Mouse (Mus musculus): ENCODE data around the gene Hsd17b14.
"Not testable (repeated sequence)": the region's sequence is repeated elsewhere in the genome, so short reads cannot be mapped to it uniquely, and the experiment has no call there.

Gene Hsd17b14

GRCm38 (mm10) chr7:45527169-45527568 is 27.5 kb upstream of the Hsd17b14 start:
- in situ Hi-C loops (cut with MboI): not testable (repeated sequence)

- in situ Hi-C loops (cut with MboI): no loop called here
Observed at GRCm38 (mm10) chr7:45529461-45529860, 25.2 kb upstream of the Hsd17b14 start.

- in situ Hi-C loops (cut with MboI): no loop called here
Observed at GRCm38 (mm10) chr7:45530643-45531042, 24.1 kb upstream of the Hsd17b14 start.

- in situ Hi-C loops (cut with MboI): no loop called here
Observed at GRCm38 (mm10) chr7:45535676-45536075, 19.0 kb upstream of the Hsd17b14 start.

GRCm38 (mm10) chr7:45537602-45538001 is 17.1 kb upstream of the Hsd17b14 start:
- in situ Hi-C loops (cut with MboI): no loop called here

GRCm38 (mm10) chr7:45538163-45539041 is 16.3 kb upstream of the Hsd17b14 start:
- in situ Hi-C loops (cut with MboI): no loop called here

GRCm38 (mm10) chr7:45539095-45539494 is 15.6 kb upstream of the Hsd17b14 start:
- in situ Hi-C loops (cut with MboI): no loop called here

GRCm38 (mm10) chr7:45540213-45540612 is 14.5 kb upstream of the Hsd17b14 start:
- in situ Hi-C loops (cut with MboI): no loop called here

GRCm38 (mm10) chr7:45544525-45544924 is 10.2 kb upstream of the Hsd17b14 start:
- in situ Hi-C loops (cut with MboI): no loop called here

- in situ Hi-C loops (cut with MboI): no loop called here
Observed at GRCm38 (mm10) chr7:45549641-45550436, 4.9 kb upstream of the Hsd17b14 start.

- in situ Hi-C loops (cut with MboI): no loop called here
Observed at GRCm38 (mm10) chr7:45550821-45551511, 3.7 kb upstream of the Hsd17b14 start.

GRCm38 (mm10) chr7:45551512-45551883 is 3.2 kb upstream of the Hsd17b14 start:
- in situ Hi-C loops (cut with MboI): no loop called here

GRCm38 (mm10) chr7:45553519-45553918 is 1.2 kb upstream of the Hsd17b14 start:
- in situ Hi-C loops (cut with MboI): no loop called here

- in situ Hi-C loops (cut with MboI): no loop called here
Observed at GRCm38 (mm10) chr7:45553990-45554389, 703 bp upstream of the Hsd17b14 start.

GRCm38 (mm10) chr7:45555787-45556186 is 1.1 kb downstream of the Hsd17b14 start:
- in situ Hi-C loops (cut with MboI): loop anchor here (5.0 kb wide), 1 partner anchor 37 kb away; no protein-coding TSS in a partner anchor

GRCm38 (mm10) chr7:45558907-45559306 is 4.2 kb downstream of the Hsd17b14 start:
- in situ Hi-C loops (cut with MboI): loop anchor here (5.0 kb wide), 1 partner anchor 33 kb away; no protein-coding TSS in a partner anchor

GRCm38 (mm10) chr7:45560241-45560640 is 5.5 kb downstream of the Hsd17b14 start:
- in situ Hi-C loops (cut with MboI): loop anchor here (5.0 kb wide), 2 partner anchors 48 to 108 kb away; partner anchors contain the start of gene Nucb1

GRCm38 (mm10) chr7:45560843-45561623 is 6.3 kb downstream of the Hsd17b14 start:
- in situ Hi-C loops (cut with MboI): loop anchor here (5.0 kb wide), 2 partner anchors 49 to 109 kb away; partner anchors contain the start of gene Nucb1

- in situ Hi-C loops (cut with MboI): loop anchor here (5.0 kb wide), 2 partner anchors 50 to 110 kb away; partner anchors contain the start of gene Nucb1
Observed at GRCm38 (mm10) chr7:45561624-45562520, 7.2 kb downstream of the Hsd17b14 start.

- in situ Hi-C loops (cut with MboI): loop anchor here (5.0 kb wide), 2 partner anchors 53 to 113 kb away; partner anchors contain the start of gene Nucb1
Observed at GRCm38 (mm10) chr7:45564811-45565210, 10.1 kb downstream of the Hsd17b14 start.
